Mouse (Mus musculus) thymus, adult 2 months (tissue): Measurements from ENCODE around the gene Nid1.

Source experiments
- CTCF ChIP-seq: fragments of 200-500 bp; IDR thresholded peaks from 2 replicates; pipeline ENCODE4 v1.5.1; 2012; ENCODE audit warnings: mild to moderate bottlenecking, control low read depth, low read length, moderate library complexity, borderline replicate concordance; ENCODE audit not compliant: control insufficient read depth, poor library complexity, insufficient read depth; ENCODE audit errors: extremely low read depth
- POLR2A ChIP-seq: fragments of 200-500 bp; IDR thresholded peaks from 2 replicates; pipeline ENCODE4 v1.6.1; 2012; ENCODE audit warnings: mild to moderate bottlenecking, low read length, control low read depth, moderate library complexity; ENCODE audit not compliant: control insufficient read depth, poor library complexity, insufficient read depth; ENCODE audit errors: extremely low read depth

DNA sequence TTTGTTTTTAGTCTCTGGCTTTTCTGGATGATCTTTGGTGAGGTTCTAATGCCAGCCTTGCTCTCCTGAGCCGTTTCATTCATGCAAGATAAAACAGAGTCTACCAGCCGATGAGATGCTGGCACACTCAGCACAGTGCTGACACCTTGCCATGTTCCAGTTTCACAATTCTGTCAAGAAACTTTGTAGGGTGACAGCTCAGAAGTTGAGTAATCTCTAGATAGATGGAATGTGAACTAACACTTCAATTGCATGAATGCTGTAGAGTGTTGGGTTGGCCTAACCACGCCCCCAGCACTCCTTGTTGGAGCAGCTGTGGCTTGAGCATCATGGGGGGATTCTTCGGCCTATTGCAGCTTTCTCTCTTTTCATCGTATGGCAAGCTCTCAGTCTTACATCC is 69.2 kb downstream of the Nid1 start:
- TF ChIP-seq CTCF (no peak), POLR2A (no peak)
